Mouse (Mus musculus) CH12.LX (cell line): ENCODE measurements around the gene Zswim1. TPM values are rescaled to one million over a fixed set of nuclear protein-coding genes. Genes with fewer than 3 reads are reported as not detected.

Experiments used
- DNase-seq: peaks from one replicate; pipeline ENCODE4 v3.0.0-alpha.2; 2013; ENCODE audit errors: extremely low read depth
- H3K27ac ChIP-seq: 2 replicates; pipeline ENCODE4 v1.5.1; 2012; ENCODE audit warnings: low read depth, mild to moderate bottlenecking, control low read depth, moderate library complexity; ENCODE audit not compliant: insufficient read depth
- H3K27me3 ChIP-seq: replicated peaks from 2 replicates; pipeline ENCODE3; 2012; ENCODE audit warnings: inconsistent platforms
- H3K36me3 ChIP-seq, 2 experiments: replicated peaks in 1 of 2; 2 replicates each; pipeline versions ENCODE3 to v1.6.1; 2012; ENCODE audit warnings: inconsistent platforms in 1 of 2, low read length in 1 of 2, mild to moderate bottlenecking in 1 of 2, mixed read lengths in 1 of 2, moderate library complexity in 1 of 2; ENCODE audit not compliant: control insufficient read depth in 1 of 2, insufficient read depth in 1 of 2
- H3K4me1 ChIP-seq, 2 experiments: 2 replicates each; pipeline ENCODE4 v1.6.1; 2012; ENCODE audit warnings: inconsistent platforms in 1 of 2, moderate library complexity in 1 of 2; ENCODE audit not compliant: insufficient read depth in 2 of 2, control insufficient read depth in 1 of 2
- H3K4me2 ChIP-seq: 2 replicates; pipeline ENCODE4 v1.6.1; 2012; ENCODE audit warnings: low read depth, mild to moderate bottlenecking, control low read depth; ENCODE audit not compliant: poor library complexity, insufficient read depth, severe bottlenecking
- H3K4me3 ChIP-seq, 3 experiments: fragments of 150-350 bp in 1 of 3; sonication (generic) in 1 of 3; replicated peaks in 1 of 3; 2 replicates each; pipeline versions ENCODE3 to v1.5.1; 2011 to 2012; ENCODE audit warnings: low read depth in 2 of 3, low read length in 2 of 3, mild to moderate bottlenecking in 2 of 3, moderate library complexity in 2 of 3, control low read depth in 1 of 3, improper control_type of control experiment in 1 of 3, inconsistent platforms in 1 of 3, mixed read lengths in 1 of 3; ENCODE audit not compliant: poor library complexity in 1 of 3
- H3K79me2 ChIP-seq: replicated peaks from 2 replicates; pipeline ENCODE4 v1.6.1; 2012; ENCODE audit warnings: mild to moderate bottlenecking, moderate library complexity; ENCODE audit not compliant: control insufficient read depth, poor library complexity, insufficient read depth, severe bottlenecking; ENCODE audit errors: extremely low read depth
- H3K9ac ChIP-seq: 2 replicates; pipeline ENCODE4 v1.6.1; 2012; ENCODE audit warnings: low read depth, mild to moderate bottlenecking, control low read depth, moderate library complexity; ENCODE audit not compliant: insufficient read depth
- H3K9me3 ChIP-seq: replicated peaks from 2 replicates; pipeline ENCODE3; 2012; ENCODE audit warnings: low read length, inconsistent platforms, mixed read lengths
- CHD1 ChIP-seq: IDR thresholded peaks from 2 replicates; pipeline ENCODE4 v1.6.1; 2012; ENCODE audit warnings: low read depth, low read length, improper control_type of control experiment, inconsistent platforms
- CHD2 ChIP-seq: IDR thresholded peaks from 2 replicates; pipeline ENCODE4 v1.6.1; 2011; ENCODE audit warnings: low read length, improper control_type of control experiment
- CTCF ChIP-seq, 2 experiments: IDR thresholded peaks in 1 of 2; conservative IDR thresholded peaks in 1 of 2; 2 replicates each; pipeline ENCODE4 v1.5.1; 2011 to 2012; ENCODE audit warnings: low read depth in 2 of 2, low read length in 2 of 2, improper control_type of control experiment in 1 of 2, inconsistent platforms in 1 of 2, mild to moderate bottlenecking in 1 of 2, moderate library complexity in 1 of 2
- E2F4 ChIP-seq: IDR thresholded peaks from 2 replicates; pipeline ENCODE4 v1.6.1; 2011; ENCODE audit warnings: low read depth, low read length, improper control_type of control experiment; ENCODE audit not compliant: insufficient replicate concordance
- ELF1 ChIP-seq: IDR thresholded peaks from 2 replicates; pipeline ENCODE4 v1.6.1; 2014; ENCODE audit warnings: low read depth, mild to moderate bottlenecking, inconsistent platforms, low read length, improper control_type of control experiment
- ETS1 ChIP-seq: conservative IDR thresholded peaks from 2 replicates; pipeline ENCODE4 v1.6.1; 2012; ENCODE audit warnings: low read depth, mild to moderate bottlenecking, inconsistent platforms, low read length, improper control_type of control experiment, moderate library complexity
- HCFC1 ChIP-seq: IDR thresholded peaks from 2 replicates; pipeline ENCODE4 v1.6.1; 2012; ENCODE audit warnings: low read depth, mild to moderate bottlenecking, inconsistent platforms, low read length, improper control_type of control experiment
- IRF4 ChIP-seq: IDR thresholded peaks from 2 replicates; pipeline ENCODE4 v1.6.1; 2014; ENCODE audit warnings: low read depth, mild to moderate bottlenecking, inconsistent platforms, low read length, improper control_type of control experiment
- JUN ChIP-seq: IDR thresholded peaks from 2 replicates; pipeline ENCODE4 v1.6.1; 2011; ENCODE audit warnings: low read depth, mild to moderate bottlenecking, low read length, improper control_type of control experiment, moderate library complexity; ENCODE audit not compliant: insufficient read depth
- JUND ChIP-seq: conservative IDR thresholded peaks from 2 replicates; pipeline ENCODE4 v1.6.1; 2011; ENCODE audit warnings: low read depth, low read length, improper control_type of control experiment
- MAFK ChIP-seq: IDR thresholded peaks from 2 replicates; pipeline ENCODE4 v1.6.1; 2011; ENCODE audit warnings: low read length, improper control_type of control experiment; ENCODE audit not compliant: insufficient replicate concordance
- MEF2A ChIP-seq: IDR thresholded peaks from 2 replicates; pipeline ENCODE4 v1.6.1; 2014; ENCODE audit warnings: low read depth, mild to moderate bottlenecking, inconsistent platforms, low read length, improper control_type of control experiment, borderline replicate concordance
- MXI1 ChIP-seq: IDR thresholded peaks from 2 replicates; pipeline ENCODE4 v1.6.1; 2011; ENCODE audit warnings: mild to moderate bottlenecking, low read depth, low read length, improper control_type of control experiment
- MYC ChIP-seq: IDR thresholded peaks from 2 replicates; pipeline ENCODE4 v1.6.1; 2011; ENCODE audit warnings: low read depth, mild to moderate bottlenecking, improper control_type of control experiment, low read length
- NRF1 ChIP-seq: IDR thresholded peaks from 2 replicates; pipeline ENCODE4 v1.6.1; 2014; ENCODE audit warnings: low read depth, mild to moderate bottlenecking, inconsistent platforms, low read length, improper control_type of control experiment, moderate library complexity
- POLR2A ChIP-seq: IDR thresholded peaks from 2 replicates; pipeline ENCODE4 v1.6.1; 2011; ENCODE audit warnings: low read depth, mild to moderate bottlenecking, improper control_type of control experiment, low read length
- POLR2AphosphoS2 ChIP-seq: IDR thresholded peaks from 2 replicates; pipeline ENCODE4 v1.6.1; 2011; ENCODE audit warnings: low read depth, low read length, improper control_type of control experiment
- SIN3A ChIP-seq: IDR thresholded peaks from 2 replicates; pipeline ENCODE4 v1.6.1; 2012; ENCODE audit warnings: low read length, improper control_type of control experiment, inconsistent platforms
- TCF12 ChIP-seq: IDR thresholded peaks from 2 replicates; pipeline ENCODE4 v1.6.1; 2014; ENCODE audit warnings: low read depth, mild to moderate bottlenecking, inconsistent platforms, low read length, improper control_type of control experiment
- USF1 ChIP-seq: IDR thresholded peaks from 2 replicates; pipeline ENCODE4 v1.6.1; 2014; ENCODE audit warnings: low read depth, mild to moderate bottlenecking, inconsistent platforms, low read length, improper control_type of control experiment
- USF2 ChIP-seq: conservative IDR thresholded peaks from 2 replicates; pipeline ENCODE4 v1.6.1; 2011; ENCODE audit warnings: low read depth, low read length, improper control_type of control experiment
- ZC3H11A ChIP-seq: IDR thresholded peaks from 2 replicates; pipeline ENCODE4 v1.6.1; 2012; ENCODE audit warnings: low read depth, mild to moderate bottlenecking, inconsistent platforms, low read length, improper control_type of control experiment
- ZNF384 ChIP-seq: IDR thresholded peaks from 2 replicates; pipeline ENCODE4 v1.6.1; 2012; ENCODE audit warnings: low read depth, low read length, improper control_type of control experiment, inconsistent platforms
- dilution Hi-C: fragments of 300-500 bp; cut with MboI; formaldehyde crosslinking; loops from 2 replicates; pipeline ENCODE4 v1.14.3; 2020; ENCODE audit warnings: low sequenced_read_pairs; ENCODE audit not compliant: extremely low pct_unique_long_range_greater_than_20kb, extremely low pct_ligation_motif_present
- in situ Hi-C: fragments of 300-500 bp; cut with MboI; formaldehyde crosslinking; loops from 3 replicates; pipeline ENCODE4 v1.14.3; 2019; ENCODE audit warnings: low sequenced_read_pairs, low pct_ligation_motif_present, low pct_unique_long_range_greater_than_20kb, mixed read lengths
- polyA plus RNA-seq: library from polyadenylated mRNA; unstranded; fragments of >175 nt; gene quantifications from 2 replicates; pipeline ENCODE4 v1.2.1, GENCODE M21; 2012; ENCODE audit warnings: low read depth; ENCODE audit not compliant: insufficient read length
- total RNA-seq, 2 experiments: library from RNA; depleted of rRNA; stranded (reverse); fragments of 300-350 nt in 1 of 2; fragments of >200 nt in 1 of 2; gene quantifications; 2 replicates each; pipeline ENCODE4 v1.2.3; 2012 to 2014

Zswim1 gene
- total and polyA plus RNA-seq, 3 experiments: 5.3 to 13.8 (median 9.5) TPM

- DNase-seq: no peak
- H3K9ac ChIP-seq: no peak overlapping the region
- no peaks in the 10 kb centered on the region for H3K27me3 ChIP-seq
- H3K9me3 ChIP-seq: no peaks in the 10 kb centered on the region
- no peak overlapping the region for H3K4me3 ChIP-seq
- peaks cover 3 to 45% of the 10 kb centered on the region in 2 experiments for H3K36me3 ChIP-seq
- dilution Hi-C loops: no loop called here
- H3K27ac ChIP-seq: no peak overlapping the region
- no peaks in the 10 kb centered on the region for H3K79me2 ChIP-seq
- TF ChIP-seq JUN: no peak
- no peak for TF ChIP-seq HCFC1
- TF ChIP-seq POLR2A: no peak
- TF ChIP-seq E2F4: no peak
- no peak for TF ChIP-seq MAFK
- TF ChIP-seq USF1: no peak
- no peak for TF ChIP-seq MEF2A
- no peak for TF ChIP-seq ZNF384
- no peak for TF ChIP-seq JUND
- TF ChIP-seq MXI1: no peak
- TF ChIP-seq POLR2AphosphoS2: no peak
- no peak for TF ChIP-seq MYC
- H3K4me1 ChIP-seq: no peaks in the 10 kb centered on the region
- in situ Hi-C loops: no loop called here
- H3K4me2 ChIP-seq: no peak overlapping the region
These were observed 7.1 kb upstream of the Zswim1 start for GRCm38 (mm10) chr2:164815348-164815747.

DNA sequence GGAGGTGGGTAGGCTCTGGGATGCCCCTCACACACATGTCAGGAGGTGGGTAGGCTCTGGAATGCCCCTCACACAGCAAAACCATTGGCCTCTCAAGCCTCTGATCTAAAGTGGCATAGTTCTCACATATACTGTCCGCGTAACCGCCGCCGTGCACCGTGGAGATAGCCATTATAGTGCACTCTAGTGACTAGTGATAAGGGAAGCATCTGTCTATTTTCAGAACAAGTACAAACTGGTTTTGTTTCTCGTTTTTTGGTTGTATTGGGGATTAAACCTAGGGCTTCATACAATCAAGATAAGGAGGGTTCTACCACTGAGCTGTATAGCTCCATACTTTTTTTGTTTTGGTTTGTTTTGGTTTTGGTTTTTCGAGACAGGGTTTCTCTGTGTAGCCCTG lies 6.7 kb upstream of the Zswim1 start:
- in situ Hi-C loops: no loop called here
- no peak overlapping the region for H3K9ac ChIP-seq
- H3K36me3 ChIP-seq: peaks cover 4 to 46% of the 10 kb centered on the region in 2 experiments
- DNase-seq: no peak
- H3K27ac ChIP-seq: no peak overlapping the region
- TF ChIP-seq SIN3A: no peak
- TF ChIP-seq, all 38 proteins: peak for 0
- no peaks in the 10 kb centered on the region for H3K27me3 ChIP-seq
- H3K4me3 ChIP-seq: no peak overlapping the region
- no peaks in the 10 kb centered on the region for H3K79me2 ChIP-seq
- no peaks in the 10 kb centered on the region for H3K4me1 ChIP-seq
- no peak overlapping the region for H3K4me2 ChIP-seq
- dilution Hi-C loops: no loop called here
- H3K9me3 ChIP-seq: no peaks in the 10 kb centered on the region

DNA sequence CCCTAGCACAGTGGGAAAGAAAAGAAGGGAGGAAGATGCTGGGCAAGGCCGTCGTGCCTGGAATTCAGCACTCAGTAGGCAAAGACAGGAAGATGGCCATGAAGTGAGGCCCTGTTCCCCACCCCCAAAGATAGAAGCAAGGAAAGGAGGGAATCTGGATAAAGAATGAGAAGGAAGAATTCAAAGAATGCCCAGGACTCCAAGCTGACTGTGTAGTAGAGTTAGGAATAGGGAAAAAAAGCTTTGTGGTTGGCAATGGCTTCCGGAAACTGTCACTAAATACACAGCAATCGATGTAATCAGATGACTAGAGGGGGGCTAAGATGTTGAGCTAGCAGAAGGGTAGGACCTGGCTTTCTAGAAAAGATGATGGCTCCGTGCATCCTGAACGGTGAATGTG lies 5.3 kb upstream of the Zswim1 start:
- no peak for DNase-seq
- Histone ChIP-seq H3K9me3 (no peaks in the 10 kb centered on the region), H3K9ac (no peak overlapping the region), H3K4me3 (no peak overlapping the region), H3K27ac (no peak overlapping the region), H3K36me3 (peaks cover 11 to 52% of the 10 kb centered on the region in 2 experiments), H3K27me3 (no peaks in the 10 kb centered on the region), H3K79me2 (no peaks in the 10 kb centered on the region), H3K4me2 (no peak overlapping the region), H3K4me1 (peaks cover 0 to 2% of the 10 kb centered on the region in 2 experiments; a peak in 1 of 4 replicates)
- dilution Hi-C loops: no loop called here
- in situ Hi-C loops: no loop called here
- TF ChIP-seq CTCF (conservative IDR thresholded peaks at IDR 0.05 in 1 of 2, IDR thresholded peaks at IDR 0.05 in 1 of 2; ENCODE audit: low read depth in 2 of 2, low read length in 2 of 2) (no peak), ELF1 (no peak), TCF12 (no peak), ETS1 (no peak), MAFK (no peak), ZC3H11A (no peak), IRF4 (no peak), MYC (no peak), USF2 (no peak), NRF1 (no peak), CHD1 (no peak), ZNF384 (no peak), CHD2 (no peak)
